Mouse (Mus musculus): Measurements from ENCODE around the gene Thap12.

- TF ChIP-seq EP300 (IDR thresholded peaks at IDR 0.05; ENCODE audit: low read length) (no peak), POLR2A (IDR thresholded peaks at IDR 0.05; ENCODE audit: low read depth, low read length) (no peak), CTCF (conservative IDR thresholded peaks at IDR 0.05 in 1 of 2, IDR thresholded peaks at IDR 0.05 in 1 of 2; ENCODE audit: low read depth in 2 of 2, low read length in 2 of 2) (no peak), GABPA (IDR thresholded peaks at IDR 0.05; ENCODE audit: insufficient replicate concordance, low read depth, low read length) (no peak), MAFK (IDR thresholded peaks at IDR 0.05; ENCODE audit: insufficient replicate concordance, low read length) (no peak), NELFE (IDR thresholded peaks at IDR 0.05; ENCODE audit: low read depth, low read length) (no peak), RAD21 (IDR thresholded peaks at IDR 0.05; ENCODE audit: low read depth, low read length) (no peak), MAX (IDR thresholded peaks at IDR 0.05; ENCODE audit: low read length) (no peak), POLR2AphosphoS2 (IDR thresholded peaks at IDR 0.05; ENCODE audit: low read depth, low read length) (no peak)
Observed at GRCm38 (mm10) chr7:98760126-98760525, 57.2 kb downstream of the Thap12 start.

Data from CH12.LX (cell line).